Mouse (Mus musculus) embryonic facial prominence, embryonic 11.5 days (tissue): Measurements from ENCODE around the gene Tnfrsf11a. TPM values are rescaled to one million over a fixed set of nuclear protein-coding genes. Genes with fewer than 3 reads are reported as not detected.

Experiments
- ATAC-seq: fragments of 200-750 bp; cut with Nextera tagmentation; replicated peaks from 2 replicates; pipeline ENCODE4 v1.8.0; 2017; ENCODE audit warnings: low read depth; ENCODE audit not compliant: insufficient number of reproducible peaks, low FRiP score, low TSS enrichment
- DNase-seq: peaks from one replicate; pipeline ENCODE4 v3.0.0-alpha.2; 2015; ENCODE audit warnings: low spot score
- H3K27ac ChIP-seq: fragments of 300-500 bp; sonication (generic); replicated peaks from 2 replicates; pipeline ENCODE4 v1.5.1; 2014; ENCODE audit warnings: mild to moderate bottlenecking, low read depth, low read length, control low read depth
- H3K27me3 ChIP-seq: fragments of 300-500 bp; sonication (generic); 2 replicates; pipeline ENCODE4 v1.6.1; 2014; ENCODE audit warnings: mild to moderate bottlenecking, low read length, moderate library complexity, mixed read lengths; ENCODE audit not compliant: control insufficient read depth, insufficient read depth
- H3K36me3 ChIP-seq: fragments of 300-500 bp; sonication (generic); replicated peaks from 2 replicates; pipeline ENCODE4 v1.6.1; 2014; ENCODE audit warnings: low read depth, mild to moderate bottlenecking, low read length, moderate library complexity, mixed read lengths; ENCODE audit not compliant: control insufficient read depth, insufficient read depth
- H3K4me1 ChIP-seq: fragments of 300-500 bp; sonication (generic); 2 replicates; pipeline ENCODE4 v1.6.1; 2014; ENCODE audit warnings: low read length, mixed read lengths; ENCODE audit not compliant: control insufficient read depth, insufficient read depth
- H3K4me2 ChIP-seq: fragments of 300-500 bp; sonication (generic); 2 replicates; pipeline ENCODE4 v1.6.1; 2014; ENCODE audit warnings: low read depth, mild to moderate bottlenecking, control low read depth, low read length, moderate library complexity
- H3K4me3 ChIP-seq: fragments of 300-500 bp; sonication (generic); 2 replicates; pipeline ENCODE4 v1.5.1; 2014; ENCODE audit warnings: low read depth, low read length, control low read depth
- H3K9ac ChIP-seq: fragments of 300-500 bp; sonication (generic); replicated peaks from 2 replicates; pipeline ENCODE4 v1.6.1; 2014; ENCODE audit warnings: mild to moderate bottlenecking, control low read depth, low read length
- H3K9me3 ChIP-seq: fragments of 300-500 bp; sonication (generic); replicated peaks from 2 replicates; pipeline ENCODE4 v1.6.1; 2016; ENCODE audit warnings: mild to moderate bottlenecking, low read length, inconsistent platforms, mixed read lengths; ENCODE audit not compliant: control insufficient read depth
- WGBS: fragments of 180-500 bp; shearing (Covaris S2); extraction: QIAGEN DNeasy Blood & Tissue Kit; methylation state at CpG from one replicate; pipeline ENCODE4 v1.1.7; 2014; 5-methylcytosine and 5-hydroxymethylcytosine counted together
- polyA plus RNA-seq: library from polyadenylated mRNA; unstranded; fragments of >200 nt; fragmentation: Nextera tagmentation; extraction: Ambion mirVana; gene quantifications from 2 replicates; pipeline ENCODE4 v1.2.1, GENCODE M21; 2014

The Tnfrsf11a gene
- polyA plus RNA-seq, 1 experiment from 2014 or later: 0.46 TPM

DNA sequence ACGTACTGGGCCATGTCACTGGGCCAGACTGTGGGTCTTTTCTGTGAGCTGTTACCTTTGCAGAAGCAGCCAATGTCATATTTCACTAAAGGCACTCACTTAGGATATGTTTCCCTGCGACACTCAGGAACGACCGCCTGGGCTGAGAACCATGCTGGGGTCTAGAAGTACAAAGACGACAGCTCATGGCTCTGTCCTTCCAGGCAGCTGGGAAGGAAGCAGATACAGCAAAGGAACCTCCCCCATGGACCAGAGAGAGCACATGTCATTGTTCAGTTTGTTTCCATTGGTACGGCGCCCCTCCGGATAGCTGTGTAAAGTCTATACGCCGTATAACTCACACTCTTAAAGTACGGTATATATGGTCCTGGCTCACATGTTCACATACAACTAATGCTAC, 97.9 kb downstream of the Tnfrsf11a start:
- no peak overlapping the region for H3K4me3 ChIP-seq
- H3K36me3 ChIP-seq: no peaks in the 10 kb centered on the region
- no peaks in the 10 kb centered on the region for H3K9me3 ChIP-seq
- no peak overlapping the region for H3K9ac ChIP-seq
- no peaks in the 10 kb centered on the region for H3K27me3 ChIP-seq
- 85% methylated on average over 11 of the region's 11 CpGs for WGBS
- no peaks in the 10 kb centered on the region for H3K4me1 ChIP-seq
- DNase-seq: no peak
- no peak for ATAC-seq
- no peak overlapping the region for H3K4me2 ChIP-seq
- H3K27ac ChIP-seq: no peak overlapping the region

- DNase-seq: peak; percentile 68
- Histone ChIP-seq H3K27ac (no peak overlapping the region), H3K27me3 (no peaks in the 10 kb centered on the region), H3K9me3 (no peaks in the 10 kb centered on the region), H3K36me3 (no peaks in the 10 kb centered on the region), H3K4me3 (peak overlapping the region; percentile 21), H3K9ac (peak overlapping the region; percentile 25; the same call in 1 of the 2 replicates), H3K4me2 (peak overlapping the region; percentile 55), H3K4me1 (no peaks in the 10 kb centered on the region)
- 12% methylated on average over 24 of the region's 25 CpGs for WGBS
- ATAC-seq: peak; percentile 62; the same call in 1 of the 2 replicates
These were observed 100.2 kb downstream of the Tnfrsf11a start for GRCm38 (mm10) chr1:105880555-105881304.

GRCm38 (mm10) chr1:105881466-105881865, 100.9 kb downstream of the Tnfrsf11a start:
- Histone ChIP-seq H3K9ac (no peak overlapping the region), H3K4me1 (no peaks in the 10 kb centered on the region), H3K27ac (no peak overlapping the region), H3K36me3 (no peaks in the 10 kb centered on the region), H3K4me3 (no peak overlapping the region), H3K9me3 (no peaks in the 10 kb centered on the region), H3K4me2 (no peak overlapping the region), H3K27me3 (no peaks in the 10 kb centered on the region)
- 80% methylated on average over 7 of the region's 7 CpGs for WGBS
- no peak for ATAC-seq
- no peak for DNase-seq

DNA sequence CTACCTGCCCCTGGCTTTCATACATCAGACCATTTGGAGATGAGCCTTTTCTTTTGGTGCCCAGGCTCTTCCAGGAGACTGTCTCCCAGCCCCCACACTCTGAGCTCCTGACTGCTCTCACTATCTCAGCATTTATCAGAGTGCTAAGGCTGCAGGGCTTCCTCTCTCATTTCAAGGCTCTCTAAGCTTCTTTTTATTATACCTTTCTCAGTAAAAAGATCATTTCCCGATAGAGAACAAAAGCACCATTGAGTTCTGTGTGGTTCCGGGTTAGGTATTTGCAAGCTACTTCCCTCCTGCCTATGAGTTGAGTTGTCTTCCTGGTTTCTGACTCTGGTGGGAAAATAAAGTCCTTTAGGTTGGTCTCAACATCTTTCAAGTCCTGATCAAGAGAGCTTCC, 103.0 kb downstream of the Tnfrsf11a start:
- DNase-seq (no peak), ATAC-seq (no peak)
- H3K9me3 ChIP-seq: no peaks in the 10 kb centered on the region
- H3K27me3 ChIP-seq: no peaks in the 10 kb centered on the region
- H3K4me1 ChIP-seq: no peaks in the 10 kb centered on the region
- 67% methylated on average over 2 of the region's 2 CpGs for WGBS
- H3K9ac ChIP-seq: no peak overlapping the region
- no peaks in the 10 kb centered on the region for H3K36me3 ChIP-seq
- H3K27ac ChIP-seq: no peak overlapping the region
- H3K4me2 ChIP-seq: no peak overlapping the region
- no peak overlapping the region for H3K4me3 ChIP-seq

DNA sequence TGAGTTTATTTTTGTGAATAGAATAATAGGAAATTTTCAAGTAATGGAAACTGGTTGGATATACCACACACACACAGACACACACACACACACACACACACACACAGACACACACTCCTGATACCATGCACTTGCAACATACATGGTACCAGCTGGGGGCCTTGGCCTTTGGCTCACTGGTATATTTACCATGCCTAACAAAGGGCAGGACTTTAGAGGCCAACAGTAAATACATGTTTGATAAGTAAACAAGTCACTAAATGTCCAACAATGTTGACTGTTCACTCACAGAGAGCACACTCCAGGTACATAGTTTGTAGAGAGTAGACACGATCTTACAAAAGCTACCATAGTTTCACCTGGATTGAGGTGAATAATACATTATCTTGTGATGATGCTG, 104.6 kb downstream of the Tnfrsf11a start:
- no peak overlapping the region for H3K4me2 ChIP-seq
- ATAC-seq: no peak
- no peak overlapping the region for H3K27ac ChIP-seq
- no peaks in the 10 kb centered on the region for H3K36me3 ChIP-seq
- no peak for DNase-seq
- 92% methylated on average over 1 of the region's 1 CpGs for WGBS
- no peaks in the 10 kb centered on the region for H3K27me3 ChIP-seq
- H3K9ac ChIP-seq: no peak overlapping the region
- H3K4me3 ChIP-seq: no peak overlapping the region
- no peaks in the 10 kb centered on the region for H3K9me3 ChIP-seq
- H3K4me1 ChIP-seq: no peaks in the 10 kb centered on the region

DNA sequence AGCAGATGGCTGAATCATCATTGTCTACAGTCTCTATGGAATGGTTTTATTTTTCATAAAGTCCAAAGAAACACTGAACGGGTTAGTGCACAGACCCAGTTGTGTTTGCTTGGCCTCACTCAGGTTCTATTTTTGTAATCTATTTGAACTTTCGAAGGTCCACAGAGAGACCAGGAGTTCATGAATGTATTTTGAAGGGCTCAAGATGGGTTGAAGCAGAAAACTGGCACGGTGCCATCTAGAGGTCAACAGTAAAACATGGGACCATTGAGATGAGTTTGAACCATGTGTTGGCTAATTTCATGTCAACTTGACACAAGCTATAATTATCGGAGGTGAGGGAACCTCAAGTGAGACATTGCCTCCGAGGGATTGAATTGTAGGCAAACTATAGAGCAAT, 105.1 kb downstream of the Tnfrsf11a start:
- no peaks in the 10 kb centered on the region for H3K36me3 ChIP-seq
- DNase-seq (no peak), ATAC-seq (no peak)
- H3K27me3 ChIP-seq: no peaks in the 10 kb centered on the region
- H3K4me3 ChIP-seq: no peak overlapping the region
- H3K4me1 ChIP-seq: no peaks in the 10 kb centered on the region
- no peak overlapping the region for H3K4me2 ChIP-seq
- no peak overlapping the region for H3K27ac ChIP-seq
- WGBS: 71% methylated on average over 5 of the region's 5 CpGs
- no peak overlapping the region for H3K9ac ChIP-seq
- H3K9me3 ChIP-seq: no peaks in the 10 kb centered on the region

- ATAC-seq (no peak), DNase-seq (no peak)
- H3K9me3 ChIP-seq: no peaks in the 10 kb centered on the region
- H3K9ac ChIP-seq: no peak overlapping the region
- no peak overlapping the region for H3K4me3 ChIP-seq
- H3K4me2 ChIP-seq: no peak overlapping the region
- H3K36me3 ChIP-seq: no peaks in the 10 kb centered on the region
- no peaks in the 10 kb centered on the region for H3K27me3 ChIP-seq
- no peaks in the 10 kb centered on the region for H3K4me1 ChIP-seq
- no peak overlapping the region for H3K27ac ChIP-seq
- WGBS: 70% methylated on average over 5 of the region's 5 CpGs
These were observed 105.8 kb downstream of the Tnfrsf11a start for GRCm38 (mm10) chr1:105886358-105886757.

GRCm38 (mm10) chr1:105891032-105891725, 110.7 kb downstream of the Tnfrsf11a start:
- DNase-seq (peak; percentile 89), ATAC-seq (no peak)
- no peaks in the 10 kb centered on the region for H3K36me3 ChIP-seq
- H3K4me1 ChIP-seq: no peaks in the 10 kb centered on the region
- H3K27me3 ChIP-seq: no peaks in the 10 kb centered on the region
- no peaks in the 10 kb centered on the region for H3K9me3 ChIP-seq
- H3K4me2 ChIP-seq: no peak overlapping the region
- WGBS: 36% methylated on average over 15 of the region's 15 CpGs
- no peak overlapping the region for H3K4me3 ChIP-seq
- H3K9ac ChIP-seq: no peak overlapping the region
- H3K27ac ChIP-seq: no peak overlapping the region
